Mouse (Mus musculus): ENCODE measurements around the gene Pin4.
"Not testable (repeated sequence)": the region's sequence is repeated elsewhere in the genome, so short reads cannot be mapped to it uniquely, and the experiment has no call there.

Gene Pin4

DNA sequence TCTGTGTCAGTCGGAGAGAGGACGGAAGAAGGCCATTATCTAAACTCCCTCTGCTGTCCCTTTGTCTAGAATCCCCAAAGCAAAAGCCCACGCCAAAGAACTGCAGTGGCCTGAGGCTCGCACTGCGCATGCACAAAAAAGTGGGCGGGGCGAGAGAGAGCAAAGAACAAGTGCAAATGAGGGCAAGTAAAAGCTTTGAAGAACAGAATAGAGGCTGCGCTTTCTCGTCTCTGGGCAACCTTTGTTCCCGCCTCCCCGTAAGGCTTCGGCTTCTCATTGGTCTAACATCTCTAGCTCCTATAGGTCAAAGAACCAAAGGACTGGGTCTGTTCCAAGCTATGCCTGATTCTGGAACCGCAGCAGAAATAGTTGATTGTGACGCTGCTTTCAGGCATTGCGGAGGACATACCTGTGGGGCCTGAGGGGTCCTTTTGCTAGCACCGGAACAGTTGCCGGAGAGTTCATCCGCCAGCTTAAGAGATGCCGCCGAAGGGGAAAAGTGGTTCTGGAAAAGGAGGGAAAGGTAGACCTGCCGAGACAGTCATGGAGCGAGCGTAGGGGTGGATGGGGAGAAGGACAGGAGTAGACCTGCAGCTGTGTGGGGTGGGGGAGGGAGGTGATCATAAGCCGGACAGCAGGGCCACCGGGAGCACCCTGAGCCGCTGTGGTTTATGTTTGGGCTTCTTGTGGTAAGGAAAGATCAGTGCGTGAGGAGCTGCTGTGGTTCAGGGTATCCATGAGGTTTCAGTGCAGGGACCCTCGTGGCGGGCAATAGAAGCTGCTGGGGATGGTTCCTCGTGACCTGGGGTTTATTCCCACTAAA, at the start of gene Pin4:
Gene Pin4, plus strand, starts transcription at position 406 of the 823 bp plus-strand sequence.
- DNase-seq: peak; percentile 87

GRCm38 (mm10) chrX:102070591-102071471, 48.4 kb upstream of the Pin4 start, which contains the start of gene Rtl5:
Rtl5 (minus strand) TSS chrX:102071304.
- peak; percentile 77 for DNase-seq

- no peak for DNase-seq
Observed at GRCm38 (mm10) chrX:102071517-102071916, 47.7 kb upstream of the Pin4 start.

DNA sequence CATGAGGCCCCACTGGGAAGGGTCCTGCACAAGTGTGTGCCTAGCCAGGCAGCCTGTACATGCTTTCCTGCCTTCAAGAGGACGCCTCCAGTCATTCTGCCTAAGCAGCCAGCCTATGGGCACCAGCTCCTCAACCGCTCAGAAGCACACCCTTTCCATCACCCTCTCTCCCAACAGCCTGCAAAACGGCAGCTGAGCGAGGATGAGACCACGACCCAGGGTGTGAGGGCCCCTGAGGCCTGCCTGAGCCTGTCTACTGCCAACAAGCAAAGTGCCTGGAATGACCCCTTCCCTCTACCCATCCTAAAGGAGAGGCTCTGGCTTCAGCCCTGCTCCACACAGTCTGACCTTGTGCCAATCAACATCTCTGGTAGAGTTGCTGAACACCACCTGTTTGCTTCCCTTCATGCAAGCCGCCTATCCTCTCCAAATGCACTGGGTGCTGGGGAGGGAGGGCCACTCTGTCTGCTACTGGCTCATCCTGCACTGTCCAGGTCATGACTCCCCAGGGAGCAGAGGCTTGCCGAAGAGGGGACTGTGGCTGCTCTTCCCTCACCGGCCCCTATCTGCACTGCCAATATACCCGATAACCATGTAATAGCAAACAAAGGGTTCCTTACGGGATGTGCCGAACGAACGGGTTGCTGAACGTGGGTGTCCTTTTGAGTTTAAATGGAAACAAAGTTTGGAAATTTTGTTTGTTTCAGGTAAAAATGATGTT, 45.5 kb upstream of the Pin4 start:
- DNase-seq: no peak

DNA sequence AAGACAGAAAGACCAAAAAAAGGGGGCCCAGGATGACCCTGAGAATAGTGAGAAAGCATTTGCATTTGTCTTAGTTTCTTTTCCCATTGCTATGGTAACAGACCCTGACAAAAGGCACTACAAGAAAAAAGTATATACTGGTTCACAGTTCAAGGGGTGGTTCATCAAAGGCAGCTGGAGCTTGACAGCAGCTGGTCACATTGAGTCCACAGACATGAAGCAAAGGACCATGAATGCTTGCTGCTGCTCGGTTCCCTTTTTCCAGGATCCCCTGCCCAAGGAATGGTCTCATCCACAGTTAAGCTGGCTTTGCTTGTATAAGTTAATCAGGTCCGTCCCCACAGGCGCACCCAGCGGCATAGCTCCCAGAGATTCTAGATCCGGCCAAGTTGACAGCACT, 44.8 kb upstream of the Pin4 start:
- no peak for DNase-seq

DNA sequence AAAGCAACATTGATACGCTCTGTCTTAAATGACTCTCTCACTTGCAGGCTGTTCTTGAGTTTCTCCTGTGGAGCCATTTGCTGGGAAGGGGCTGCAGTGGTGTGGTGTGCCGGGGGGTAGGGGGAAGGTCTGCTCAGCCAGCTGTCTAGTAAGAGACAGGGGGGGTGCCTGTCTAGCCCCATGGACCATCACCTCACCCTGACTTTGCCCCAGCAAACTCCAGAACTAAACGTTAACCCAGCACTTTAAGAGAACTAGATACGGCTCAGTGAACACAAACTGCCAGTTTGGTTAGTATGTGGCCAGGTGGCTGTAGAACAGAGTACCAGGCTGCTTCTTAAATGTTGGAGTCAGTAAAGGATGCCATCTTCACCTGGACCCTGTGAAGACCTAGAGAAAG, 44.1 kb upstream of the Pin4 start:
- DNase-seq: no peak

GRCm38 (mm10) chrX:102076886-102077765, 42.1 kb upstream of the Pin4 start:
- DNase-seq: no peak

- no peak for DNase-seq
Observed at GRCm38 (mm10) chrX:102081076-102081475, 38.2 kb upstream of the Pin4 start.

- DNase-seq: no peak
Observed at GRCm38 (mm10) chrX:102081573-102082279, 37.5 kb upstream of the Pin4 start.

- no peak for DNase-seq
Observed at GRCm38 (mm10) chrX:102082340-102082739, 36.9 kb upstream of the Pin4 start.

DNA sequence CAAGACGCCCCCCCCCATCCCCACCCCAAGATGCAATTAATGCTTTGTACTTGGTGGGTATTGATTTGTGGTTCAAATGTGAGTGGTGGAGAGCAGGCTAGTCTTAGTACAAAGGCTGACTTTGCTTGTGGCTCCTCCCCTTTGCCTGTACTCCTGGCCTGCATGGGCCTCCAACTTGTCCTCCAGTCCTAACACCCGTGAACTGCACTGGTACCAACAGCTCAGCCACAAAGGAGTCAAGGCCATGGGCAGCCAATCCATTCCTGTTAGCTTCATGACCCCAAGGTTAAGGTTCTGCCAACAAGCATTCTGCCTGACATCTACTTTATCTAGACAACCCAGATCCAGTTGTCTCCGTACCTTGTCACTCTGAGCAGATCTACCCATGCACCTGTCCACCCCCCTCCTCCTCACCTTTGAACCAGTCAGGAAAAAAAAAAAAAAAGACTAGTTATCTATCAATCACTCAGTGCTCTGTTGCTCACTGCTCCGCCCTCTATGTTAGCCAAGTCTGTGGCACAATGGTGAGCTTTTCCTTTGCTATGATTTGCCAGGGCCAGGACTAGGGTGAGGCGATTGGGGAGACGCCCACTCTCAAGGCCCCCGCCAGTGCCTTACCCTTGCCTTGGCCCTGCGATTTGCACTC, 33.3 kb upstream of the Pin4 start:
- DNase-seq: no peak

GRCm38 (mm10) chrX:102090605-102091004, 28.6 kb upstream of the Pin4 start:
- no peak for DNase-seq

- DNase-seq: no peak
Observed at GRCm38 (mm10) chrX:102094381-102094904, 24.8 kb upstream of the Pin4 start.

GRCm38 (mm10) chrX:102101886-102102285, 17.4 kb upstream of the Pin4 start:
- DNase-seq: no peak

GRCm38 (mm10) chrX:102103830-102104229, 15.4 kb upstream of the Pin4 start:
- not testable (repeated sequence) for DNase-seq

DNA sequence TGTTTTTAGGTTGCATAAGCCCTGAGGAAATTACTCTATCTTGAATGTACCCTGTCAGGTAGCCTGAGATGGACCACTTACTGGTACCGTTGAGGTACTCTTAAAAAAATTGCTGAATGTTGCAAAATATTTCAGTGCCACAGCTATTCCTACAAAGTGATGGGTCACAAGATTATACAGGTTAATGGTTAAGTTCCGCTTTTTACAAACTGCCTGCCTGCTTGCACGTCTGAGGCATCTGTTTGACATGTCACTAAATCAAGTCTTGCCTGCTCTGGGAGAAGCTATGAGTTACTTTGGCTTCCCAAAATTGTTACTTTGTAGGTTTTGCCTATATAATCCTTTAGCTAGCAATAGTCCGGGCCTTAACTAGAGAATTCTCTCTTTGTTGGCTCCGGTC, 9.9 kb upstream of the Pin4 start:
- not testable (repeated sequence) for DNase-seq

- DNase-seq: peak; percentile 4
Observed at GRCm38 (mm10) chrX:102115676-102116075, 3.6 kb upstream of the Pin4 start.

- DNase-seq: no peak
Observed at GRCm38 (mm10) chrX:102121321-102121720, 2.1 kb downstream of the Pin4 start.

- DNase-seq: no peak
Observed at GRCm38 (mm10) chrX:102141157-102141556, 21.9 kb downstream of the Pin4 start.

DNA sequence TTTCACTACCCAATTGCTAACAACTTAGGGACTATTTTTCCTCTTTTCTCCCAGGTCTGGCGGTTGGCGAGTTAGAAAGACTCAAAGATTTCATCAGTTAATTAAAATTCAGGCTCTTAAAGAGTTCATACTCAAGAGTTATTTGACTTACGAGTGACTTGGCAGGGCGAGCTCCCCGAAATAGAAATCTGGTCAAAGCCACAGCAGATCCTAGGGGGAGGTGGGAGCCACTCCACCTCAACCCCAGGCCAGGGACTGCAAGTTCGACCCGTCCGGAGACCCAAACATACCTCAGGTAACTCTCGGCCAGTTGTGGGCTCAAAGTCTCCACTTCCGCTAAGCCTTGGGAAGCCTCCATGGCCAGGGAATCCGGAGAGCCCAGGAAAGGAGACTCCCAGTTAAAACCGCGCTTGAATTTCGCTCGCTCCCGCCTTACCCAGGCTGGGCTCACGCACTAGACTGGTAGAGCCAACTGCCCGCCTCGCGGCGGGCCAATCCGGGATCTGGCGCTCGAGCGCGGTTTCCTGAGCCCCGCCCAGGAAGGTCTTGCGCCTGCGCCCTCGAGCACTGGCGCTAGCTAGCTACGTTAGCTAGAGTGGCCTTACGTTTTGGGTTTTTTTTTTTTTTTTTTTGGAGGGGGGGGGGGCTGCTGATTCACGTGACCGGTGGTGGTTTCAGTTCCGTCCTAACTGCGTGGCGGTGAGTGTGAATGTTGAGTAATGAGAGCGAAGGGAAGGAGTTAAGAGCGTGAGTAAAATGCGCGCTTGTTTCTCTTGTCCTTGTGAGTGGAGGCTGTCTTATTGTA, 37.6 kb downstream of the Pin4 start, which contains the start of gene Ercc6l:
Gene Ercc6l, minus strand, starts transcription at position 474 of the 805 bp plus-strand sequence.
- DNase-seq: peak; percentile 87
